Mouse (Mus musculus) ES-E14 (cell line): Measurements from ENCODE around the gene Il11ra1.

Experiments
- CHD2 ChIP-seq: IDR thresholded peaks from 2 replicates; pipeline ENCODE4 v1.6.1; 2014; ENCODE audit warnings: mild to moderate bottlenecking, low read depth, low read length, inconsistent platforms
- HCFC1 ChIP-seq: IDR thresholded peaks from 2 replicates; pipeline ENCODE4 v1.6.1; 2012; ENCODE audit warnings: low read length, inconsistent platforms, borderline replicate concordance; ENCODE audit not compliant: insufficient read depth
- MAFK ChIP-seq: IDR thresholded peaks from 2 replicates; pipeline ENCODE4 v1.6.1; 2014; ENCODE audit warnings: mild to moderate bottlenecking, low read depth, low read length, inconsistent platforms; ENCODE audit not compliant: insufficient read depth
- ZC3H11A ChIP-seq: IDR thresholded peaks from 2 replicates; pipeline ENCODE4 v1.6.1; 2012; ENCODE audit warnings: low read depth, mild to moderate bottlenecking, inconsistent platforms, low read length, borderline replicate concordance
- ZNF384 ChIP-seq: IDR thresholded peaks from 2 replicates; pipeline ENCODE4 v1.6.1; 2012; ENCODE audit warnings: low read depth, low read length, inconsistent platforms

DNA sequence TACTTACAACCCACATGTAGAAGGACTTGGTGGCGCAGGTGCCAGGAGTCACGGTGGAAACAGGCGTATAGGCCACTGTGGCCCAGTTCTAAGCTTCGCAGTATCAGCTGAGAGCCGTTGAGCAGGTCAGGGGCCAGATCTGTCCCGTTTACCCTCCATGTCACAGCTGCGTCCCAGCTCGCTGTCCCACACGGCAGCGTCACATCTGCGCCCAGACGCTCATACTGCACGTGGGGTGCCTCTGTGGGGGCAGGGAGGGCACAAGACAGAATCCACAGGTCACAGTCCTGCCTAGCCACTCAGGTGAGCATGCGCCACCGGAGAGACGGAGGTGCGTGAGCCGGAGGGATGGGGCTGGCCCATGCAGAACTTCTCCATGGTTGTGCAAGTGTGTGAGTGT is 29.0 kb upstream of the Il11ra1 start:
- TF ChIP-seq MAFK: no peak
- TF ChIP-seq CHD2: no peak
- TF ChIP-seq HCFC1: no peak
- no peak for TF ChIP-seq ZNF384
- no peak for TF ChIP-seq ZC3H11A
